Mouse (Mus musculus): ENCODE measurements at regions not wholly inside any gene's neighbourhood (a gene's known extent, or its start where the extent isn't known, plus 50 kb on each side); places are given as distances from the start of the nearest gene placed in this dataset.

GRCm38 (mm10) chr2:6263565-6263964, 50.7 kb upstream of the Echdc3 start:
- no peak for ATAC-seq
- TF ChIP-seq CTCF (IDR thresholded peaks at IDR 0.05; ENCODE audit: low read depth) = no peak
- Histone ChIP-seq H3K9ac (ENCODE audit: low read depth, low read length) (no peak overlapping the region), H3K27me3 (replicated peaks; ENCODE audit: control insufficient read depth, insufficient read depth, low read length) (no peaks in the 10 kb centered on the region), H3K9me3 (ENCODE audit: control insufficient read depth) (no peaks in the 10 kb centered on the region), H3K4me2 (replicated peaks; ENCODE audit: low read depth) (no peak overlapping the region), H3K4me1 (replicated peaks; ENCODE audit: control insufficient read depth, insufficient read depth, low read length) (no peaks in the 10 kb centered on the region), H3K36me3 (ENCODE audit: control insufficient read depth, insufficient read depth) (no peaks in the 10 kb centered on the region), H3K4me3 (ENCODE audit: low read depth, low read length) (no peak overlapping the region), H3K27ac (ENCODE audit: low read depth, low read length) (no peak overlapping the region)
- 93% methylated on average over 4 of the region's 4 CpGs for WGBS

DNA sequence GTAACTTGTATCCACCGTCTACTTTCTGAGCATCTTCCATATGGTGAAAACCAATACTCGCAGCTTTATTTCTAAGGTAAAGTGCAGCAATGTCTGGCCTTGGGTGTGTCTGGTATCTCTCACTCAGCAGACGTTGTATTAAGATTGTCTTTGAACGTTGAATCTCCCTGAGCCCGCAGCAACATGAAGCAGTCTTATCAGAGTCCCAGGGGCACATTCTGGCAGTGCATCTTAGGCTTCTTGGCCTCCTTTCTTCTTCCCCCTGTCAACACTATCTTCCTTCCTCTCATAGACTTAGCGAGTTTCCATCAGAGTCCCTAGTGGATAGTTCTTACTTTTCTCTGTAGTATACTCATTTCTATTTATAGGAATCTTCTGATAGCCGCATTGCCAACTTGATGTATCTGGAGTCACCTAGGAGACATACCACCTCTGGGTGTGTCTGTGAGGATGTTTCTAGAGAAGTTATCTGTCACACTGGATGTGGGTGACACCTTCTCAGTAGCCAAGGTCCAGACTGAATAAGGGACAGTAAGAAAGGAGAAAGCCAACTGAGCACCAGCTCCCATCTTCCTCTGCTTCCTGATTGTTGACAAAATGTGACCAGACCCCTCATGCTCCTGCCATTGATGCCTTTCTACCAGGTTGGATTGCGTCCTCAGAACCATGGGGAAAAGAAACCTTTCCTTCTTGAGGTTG, 51.4 kb upstream of the Echdc3 start:
- no peak overlapping the region for H3K27ac ChIP-seq (ENCODE audit: low read depth, low read length)
- H3K36me3 ChIP-seq (ENCODE audit: control insufficient read depth, insufficient read depth) = no peaks in the 10 kb centered on the region
- no peak overlapping the region for H3K4me3 ChIP-seq (ENCODE audit: low read depth, low read length)
- no peaks in the 10 kb centered on the region for H3K27me3 ChIP-seq (replicated peaks; ENCODE audit: control insufficient read depth, insufficient read depth, low read length)
- no peak overlapping the region for H3K4me2 ChIP-seq (replicated peaks; ENCODE audit: low read depth)
- no peaks in the 10 kb centered on the region for H3K9me3 ChIP-seq (ENCODE audit: control insufficient read depth)
- TF ChIP-seq CTCF (IDR thresholded peaks at IDR 0.05; ENCODE audit: low read depth) = no peak
- H3K9ac ChIP-seq (ENCODE audit: low read depth, low read length) = no peak overlapping the region
- 67% methylated on average over 8 of the region's 8 CpGs for WGBS
- H3K4me1 ChIP-seq (replicated peaks; ENCODE audit: control insufficient read depth, insufficient read depth, low read length) = no peaks in the 10 kb centered on the region
- no peak for ATAC-seq

- no peak overlapping the region for H3K9ac ChIP-seq (ENCODE audit: low read depth, low read length)
- H3K4me3 ChIP-seq (ENCODE audit: low read depth, low read length) = no peak overlapping the region
- no peak overlapping the region for H3K4me2 ChIP-seq (replicated peaks; ENCODE audit: low read depth)
- WGBS = 44% methylated on average over 3 of the region's 3 CpGs
- no peaks in the 10 kb centered on the region for H3K36me3 ChIP-seq (ENCODE audit: control insufficient read depth, insufficient read depth)
- no peaks in the 10 kb centered on the region for H3K4me1 ChIP-seq (replicated peaks; ENCODE audit: control insufficient read depth, insufficient read depth, low read length)
- TF ChIP-seq CTCF (IDR thresholded peaks at IDR 0.05; ENCODE audit: low read depth) = no peak
- H3K9me3 ChIP-seq (ENCODE audit: control insufficient read depth) = no peaks in the 10 kb centered on the region
- no peak overlapping the region for H3K27ac ChIP-seq (ENCODE audit: low read depth, low read length)
- no peaks in the 10 kb centered on the region for H3K27me3 ChIP-seq (replicated peaks; ENCODE audit: control insufficient read depth, insufficient read depth, low read length)
- ATAC-seq = no peak
These were observed 52.3 kb upstream of the Echdc3 start for GRCm38 (mm10) chr2:6265117-6265516.

DNA sequence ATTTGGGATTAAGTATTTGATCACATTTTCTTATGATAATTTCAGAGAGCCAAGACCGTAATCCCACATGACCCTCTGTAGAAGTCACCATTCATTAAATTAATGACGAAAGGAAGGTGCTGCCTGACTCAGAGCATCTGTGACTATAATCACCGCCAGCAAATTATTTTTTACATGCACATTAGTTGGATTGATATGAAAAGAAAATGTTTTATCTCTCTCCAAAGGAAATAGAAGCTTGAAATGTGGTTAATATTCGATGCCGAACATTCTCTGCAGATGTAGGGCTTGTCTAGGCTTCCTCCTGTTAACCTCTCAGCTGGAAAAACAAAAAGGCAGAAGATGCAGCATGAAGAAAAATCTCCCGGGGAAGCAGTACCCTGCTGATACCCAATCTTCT, 54.2 kb upstream of the Echdc3 start:
- no peak overlapping the region for H3K4me3 ChIP-seq (ENCODE audit: low read depth, low read length)
- H3K9me3 ChIP-seq (ENCODE audit: control insufficient read depth) = no peaks in the 10 kb centered on the region
- WGBS = 71% methylated on average over 6 of the region's 6 CpGs
- no peak overlapping the region for H3K4me2 ChIP-seq (replicated peaks; ENCODE audit: low read depth)
- no peak for ATAC-seq
- no peaks in the 10 kb centered on the region for H3K4me1 ChIP-seq (replicated peaks; ENCODE audit: control insufficient read depth, insufficient read depth, low read length)
- H3K27ac ChIP-seq (ENCODE audit: low read depth, low read length) = no peak overlapping the region
- no peaks in the 10 kb centered on the region for H3K27me3 ChIP-seq (replicated peaks; ENCODE audit: control insufficient read depth, insufficient read depth, low read length)
- no peak overlapping the region for H3K9ac ChIP-seq (ENCODE audit: low read depth, low read length)
- no peak for TF ChIP-seq CTCF (IDR thresholded peaks at IDR 0.05; ENCODE audit: low read depth)
- no peaks in the 10 kb centered on the region for H3K36me3 ChIP-seq (ENCODE audit: control insufficient read depth, insufficient read depth)

DNA sequence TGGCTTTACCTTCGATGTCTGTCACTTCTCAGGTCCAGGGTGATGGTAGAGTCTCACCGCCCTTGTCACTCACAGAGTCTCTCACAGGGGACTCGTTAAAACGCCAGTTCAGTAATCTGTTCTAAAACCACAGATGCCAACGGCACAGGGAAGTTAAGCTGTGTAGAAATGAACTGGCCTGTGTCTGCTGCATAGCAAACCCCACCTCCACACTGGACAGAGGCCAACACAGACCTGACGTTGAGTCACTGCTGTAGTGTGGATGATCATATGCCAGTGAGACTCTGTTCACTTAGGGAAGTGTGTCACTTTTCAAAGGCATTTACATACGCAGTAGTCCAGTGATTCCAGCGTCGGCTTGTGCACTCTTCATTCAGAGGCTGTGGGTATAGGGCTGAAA, 54.7 kb upstream of the Echdc3 start:
- WGBS = 36% methylated on average over 9 of the region's 9 CpGs
- no peak for TF ChIP-seq CTCF (IDR thresholded peaks at IDR 0.05; ENCODE audit: low read depth)
- peak; percentile 65; the same call in 1 of the 2 replicates for ATAC-seq

GRCm38 (mm10) chr2:6272514-6272913, 50.0 kb upstream of the Usp6nl start:
- Histone ChIP-seq H3K27me3 (replicated peaks; ENCODE audit: control insufficient read depth, insufficient read depth, low read length) (no peaks in the 10 kb centered on the region), H3K9me3 (ENCODE audit: control insufficient read depth) (no peaks in the 10 kb centered on the region), H3K4me1 (replicated peaks; ENCODE audit: control insufficient read depth, insufficient read depth, low read length) (no peaks in the 10 kb centered on the region), H3K9ac (ENCODE audit: low read depth, low read length) (no peak overlapping the region), H3K4me2 (replicated peaks; ENCODE audit: low read depth) (no peak overlapping the region), H3K4me3 (ENCODE audit: low read depth, low read length) (no peak overlapping the region), H3K27ac (ENCODE audit: low read depth, low read length) (no peak overlapping the region), H3K36me3 (ENCODE audit: control insufficient read depth, insufficient read depth) (no peaks in the 10 kb centered on the region)
- TF ChIP-seq CTCF (IDR thresholded peaks at IDR 0.05; ENCODE audit: low read depth) = no peak
- WGBS = 86% methylated on average over 2 of the region's 2 CpGs
- no peak for ATAC-seq

More for the DNA sequence above, 54.7 kb upstream of the Echdc3 start:
- Histone ChIP-seq H3K9me3 (ENCODE audit: control insufficient read depth) (no peaks in the 10 kb centered on the region), H3K4me1 (replicated peaks; ENCODE audit: control insufficient read depth, insufficient read depth, low read length) (no peaks in the 10 kb centered on the region), H3K4me3 (ENCODE audit: low read depth, low read length) (no peak overlapping the region), H3K4me2 (replicated peaks; ENCODE audit: low read depth) (no peak overlapping the region), H3K27ac (ENCODE audit: low read depth, low read length) (no peak overlapping the region), H3K9ac (ENCODE audit: low read depth, low read length) (no peak overlapping the region), H3K27me3 (replicated peaks; ENCODE audit: control insufficient read depth, insufficient read depth, low read length) (no peaks in the 10 kb centered on the region), H3K36me3 (ENCODE audit: control insufficient read depth, insufficient read depth) (no peaks in the 10 kb centered on the region)
